Mouse (Mus musculus): ENCODE data around the gene Alpk3. TPM values are rescaled to one million over a fixed set of nuclear protein-coding genes. Genes with fewer than 3 reads are reported as not detected.
A peak's percentile ranks its signal among the peaks of the same experiment; 100 is the strongest.
"Not testable (repeated sequence)": the region's sequence is repeated elsewhere in the genome, so short reads cannot be mapped to it uniquely, and the experiment has no call there.

Alpk3 gene
- total RNA-seq, 2 experiments from 2014 or later: 0.35 to 0.67 TPM

GRCm38 (mm10) chr7:81125215-81126175, 68.1 kb downstream of the Alpk3 start:
- no peak for ATAC-seq (replicated peaks; ENCODE audit: poor library complexity)

GRCm38 (mm10) chr7:81131864-81132263, 74.5 kb downstream of the Alpk3 start:
- no peak for ATAC-seq (replicated peaks; ENCODE audit: poor library complexity)

- ATAC-seq (replicated peaks; ENCODE audit: poor library complexity): no peak
Observed at GRCm38 (mm10) chr7:81132851-81133279, 75.5 kb downstream of the Alpk3 start.

- no peak for ATAC-seq (replicated peaks; ENCODE audit: poor library complexity)
Observed at GRCm38 (mm10) chr7:81133416-81133815, 76.0 kb downstream of the Alpk3 start.

GRCm38 (mm10) chr7:81133941-81134340, 76.5 kb downstream of the Alpk3 start:
- no peak for ATAC-seq (replicated peaks; ENCODE audit: poor library complexity)

- peak; percentile 67 for ATAC-seq (replicated peaks; ENCODE audit: poor library complexity)
Observed at GRCm38 (mm10) chr7:81134614-81135067, 77.2 kb downstream of the Alpk3 start.

GRCm38 (mm10) chr7:81137292-81137691, 79.9 kb downstream of the Alpk3 start:
- no peak for ATAC-seq (replicated peaks; ENCODE audit: poor library complexity)

GRCm38 (mm10) chr7:81139100-81139499, 81.7 kb downstream of the Alpk3 start:
- ATAC-seq (replicated peaks; ENCODE audit: poor library complexity): no peak

GRCm38 (mm10) chr7:81139671-81140404, 82.4 kb downstream of the Alpk3 start:
- no peak for ATAC-seq (replicated peaks; ENCODE audit: poor library complexity)

GRCm38 (mm10) chr7:81141541-81141940, 84.1 kb downstream of the Alpk3 start:
- no peak for ATAC-seq (replicated peaks; ENCODE audit: poor library complexity)

GRCm38 (mm10) chr7:81143056-81143455, 85.7 kb downstream of the Alpk3 start:
- not testable (repeated sequence) for ATAC-seq (replicated peaks; ENCODE audit: poor library complexity)

GRCm38 (mm10) chr7:81149759-81150158, 92.4 kb downstream of the Alpk3 start:
- 0 out of 2 replicates have a peak, but pooled peaks have one; percentile 23 for ATAC-seq (replicated peaks; ENCODE audit: poor library complexity)

- ATAC-seq (replicated peaks; ENCODE audit: poor library complexity): no peak
Observed at GRCm38 (mm10) chr7:81151216-81151615, 93.8 kb downstream of the Alpk3 start.

- no peak for ATAC-seq (replicated peaks; ENCODE audit: poor library complexity)
Observed at GRCm38 (mm10) chr7:81152306-81152705, 94.9 kb downstream of the Alpk3 start.

- no peak for ATAC-seq (replicated peaks; ENCODE audit: poor library complexity)
Observed at GRCm38 (mm10) chr7:81152826-81153225, 95.4 kb downstream of the Alpk3 start.

- no peak for ATAC-seq (replicated peaks; ENCODE audit: poor library complexity)
Observed at GRCm38 (mm10) chr7:81153327-81153726, 95.9 kb downstream of the Alpk3 start.

- ATAC-seq (replicated peaks; ENCODE audit: poor library complexity): not testable (repeated sequence)
Observed at GRCm38 (mm10) chr7:81154244-81154643, 96.8 kb downstream of the Alpk3 start.

- peak; percentile 98 for ATAC-seq (replicated peaks; ENCODE audit: poor library complexity)
Observed at GRCm38 (mm10) chr7:81154960-81155359, 97.6 kb downstream of the Alpk3 start.
